Mouse (Mus musculus) small intestine, adult 10 weeks (tissue): ENCODE results near the gene Tjap1. TPM values are rescaled to one million over a fixed set of nuclear protein-coding genes. Genes with fewer than 3 reads are reported as not detected.

Experiments used
- polyA plus RNA-seq: library from polyadenylated mRNA; stranded (reverse); fragments of 350-450 nt; fragmentation: Illumina TruSeq; extraction: RNeasy Lipid Tissue Mini Kit (QIAGEN cat#74804); gene quantifications from one replicate; pipeline ENCODE4 v1.2.3, GENCODE M21; 2014; ENCODE audit warnings: low replicate concordance

Tjap1 gene
- 0.33 TPM for polyA plus RNA-seq

GRCm38 (mm10) chr17:46282483-46283123 lies at the start of gene Tjap1:
Tjap1 (minus strand) TSS chr17:46283026.

GRCm38 (mm10) chr17:46327906-46328534 lies 45.2 kb upstream of the Tjap1 start, which contains the start of gene Abcc10:
Abcc10 (minus strand) TSS chr17:46328352.

GRCm38 (mm10) chr17:46297364-46298219 lies 14.8 kb upstream of the Tjap1 start, which contains the start of gene Dlk2:
Dlk2 (plus strand) TSS chr17:46297421.

GRCm38 (mm10) chr17:46253452-46254084 lies 29.3 kb downstream of the Tjap1 start, which contains the start of gene Lrrc73:
Lrrc73 (plus strand) TSS chr17:46253531.

GRCm38 (mm10) chr17:46247512-46248188 lies 35.2 kb downstream of the Tjap1 start, which contains the start of the genes Polr1c and Yipf3:
Polr1c (minus strand) TSS chr17:46248054.
Yipf3 (plus strand) TSS chr17:46248080.

Other genes starting within 250 kb of the Tjap1 start
- 5.6 TPM for gene Mrps18a, start 172.0 kb downstream of the Tjap1 start, polyA plus RNA-seq
- gene Rsph9, start 138.8 kb downstream of the Tjap1 start, polyA plus RNA-seq: not detected
- 1.0 TPM for gene Mad2l1bp, start 129.5 kb downstream of the Tjap1 start, polyA plus RNA-seq
- 19.8 TPM for gene Gtpbp2, start 122.0 kb downstream of the Tjap1 start, polyA plus RNA-seq
- 2.8 TPM for gene Polh, start 80.4 kb downstream of the Tjap1 start, polyA plus RNA-seq
- gene Xpo5, start 80.2 kb downstream of the Tjap1 start, polyA plus RNA-seq: 5.9 TPM
- gene Polr1c, start 35.0 kb downstream of the Tjap1 start, polyA plus RNA-seq: 1.6 TPM
- 0.93 TPM for gene Yipf3, start 34.9 kb downstream of the Tjap1 start, polyA plus RNA-seq
- gene Lrrc73, start 29.5 kb downstream of the Tjap1 start, polyA plus RNA-seq: not detected
- gene Dlk2, start 14.4 kb upstream of the Tjap1 start, polyA plus RNA-seq: not detected
- gene Abcc10, start 45.3 kb upstream of the Tjap1 start, polyA plus RNA-seq: 0.67 TPM
- gene Zfp318, start 100.7 kb upstream of the Tjap1 start, polyA plus RNA-seq: 14.6 TPM
- gene Crip3, start 145.9 kb upstream of the Tjap1 start, polyA plus RNA-seq: not detected
- gene Slc22a7, start 155.4 kb upstream of the Tjap1 start, polyA plus RNA-seq: not detected
- not detected for gene Ttbk1, start 204.6 kb upstream of the Tjap1 start, polyA plus RNA-seq
- 2.1 TPM for gene Dnph1, start 213.7 kb upstream of the Tjap1 start, polyA plus RNA-seq